Mouse (Mus musculus): ENCODE results near the gene Inhbc.

- no peak for TF ChIP-seq CTCF (IDR thresholded peaks at IDR 0.05; ENCODE audit: low read depth)
- no peak for TF ChIP-seq EP300 (IDR thresholded peaks at IDR 0.05; ENCODE audit: low read depth)
These were observed 43.9 kb upstream of the Inhbc start for GRCm38 (mm10) chr10:127414141-127414540.

Measured in heart, postnatal 0 days (tissue).